Mouse (Mus musculus) cortical plate, adult 2 months (tissue): Measurements from ENCODE around the gene Atf6b.

Experiments used
- CTCF ChIP-seq: fragments of 200-500 bp; IDR thresholded peaks from 2 replicates; pipeline ENCODE4 v1.5.1; 2011; ENCODE audit warnings: mild to moderate bottlenecking, control low read depth, low read length; ENCODE audit not compliant: insufficient read depth; ENCODE audit errors: extremely low read depth
- POLR2A ChIP-seq: fragments of 200-500 bp; IDR thresholded peaks from 2 replicates; pipeline ENCODE4 v1.6.1; 2011; ENCODE audit warnings: mild to moderate bottlenecking, low read length, control low read depth; ENCODE audit not compliant: insufficient read depth; ENCODE audit errors: extremely low read depth

- TF ChIP-seq POLR2A, result no peak
- TF ChIP-seq CTCF, result no peak
Measured at GRCm38 (mm10) chr17:34670235-34670634, 23.3 kb downstream of the Atf6b start, which contains the start of gene Tnxb.
